Mouse (Mus musculus) heart, postnatal 0 days (tissue): ENCODE measurements around the gene Ms4a14. TPM values are rescaled to one million over a fixed set of nuclear protein-coding genes. Genes with fewer than 3 reads are reported as not detected.
A peak's percentile ranks its signal among the peaks of the same experiment; 100 is the strongest.

Experiments used
- ATAC-seq: fragments of 200-750 bp; cut with Nextera tagmentation; 2 replicates; pipeline ENCODE4 v1.8.0; 2017; ENCODE audit warnings: low read depth, moderate number of reproducible peaks, moderate library complexity; ENCODE audit not compliant: insufficient read depth
- DNase-seq: peaks from one replicate; pipeline ENCODE4 v3.0.0-alpha.2; 2016; ENCODE audit warnings: low spot score
- H3K27ac ChIP-seq: fragments of 300-500 bp; sonication (generic); 2 replicates; pipeline ENCODE4 v1.5.1; 2014; ENCODE audit warnings: low read depth, mild to moderate bottlenecking
- H3K27me3 ChIP-seq: fragments of 300-500 bp; sonication (generic); 2 replicates; pipeline ENCODE4 v1.6.1; 2014; ENCODE audit warnings: low read length, mixed read lengths; ENCODE audit not compliant: control insufficient read depth, insufficient read depth
- H3K36me3 ChIP-seq: fragments of 300-500 bp; sonication (generic); replicated peaks from 2 replicates; pipeline ENCODE4 v1.6.1; 2014; ENCODE audit warnings: low read length, mixed read lengths; ENCODE audit not compliant: control insufficient read depth, insufficient read depth
- H3K4me1 ChIP-seq: fragments of 300-500 bp; sonication (generic); 2 replicates; pipeline ENCODE4 v1.6.1; 2014; ENCODE audit warnings: antibody characterized with exemption; ENCODE audit not compliant: control insufficient read depth, insufficient read depth
- H3K4me2 ChIP-seq: fragments of 300-500 bp; sonication (generic); 2 replicates; pipeline ENCODE4 v1.6.1; 2014; ENCODE audit warnings: low read depth, mild to moderate bottlenecking, low read length, moderate library complexity
- H3K4me3 ChIP-seq: fragments of 300-500 bp; sonication (generic); 2 replicates; pipeline ENCODE4 v1.5.1; 2014; ENCODE audit warnings: low read depth, low read length
- H3K9ac ChIP-seq: fragments of 300-500 bp; sonication (generic); replicated peaks from 2 replicates; pipeline ENCODE4 v1.6.1; 2014; ENCODE audit warnings: low read depth, low read length, mixed read lengths
- H3K9me3 ChIP-seq: fragments of 300-500 bp; sonication (generic); replicated peaks from 2 replicates; pipeline ENCODE4 v1.6.1; 2016; ENCODE audit warnings: low read length; ENCODE audit not compliant: control insufficient read depth
- CTCF ChIP-seq: IDR thresholded peaks from 2 replicates; pipeline ENCODE4 v1.5.1; 2016; ENCODE audit warnings: antibody characterized with exemption, control low read depth, low read depth
- EP300 ChIP-seq: IDR thresholded peaks from 2 replicates; pipeline ENCODE4 v1.6.1; 2016; ENCODE audit warnings: antibody characterized with exemption, low read depth
- WGBS: fragments of 180-500 bp; shearing (Covaris S2); extraction: QIAGEN DNeasy Blood & Tissue Kit; methylation state at CpG from one replicate; pipeline ENCODE4 v1.1.7; 2014; 5-methylcytosine and 5-hydroxymethylcytosine counted together
- polyA plus RNA-seq: library from polyadenylated mRNA; unstranded; fragments of >200 nt; fragmentation: Nextera tagmentation; extraction: Ambion mirVana; gene quantifications from 2 replicates; pipeline ENCODE4 v1.2.1, GENCODE M21; 2015
- total RNA-seq: library from RNA; depleted of rRNA; stranded (reverse); fragments of >200 nt; gene quantifications from 2 replicates; pipeline ENCODE4 v1.2.3, GENCODE M21; 2014; ENCODE audit warnings: low replicate concordance; rRNA removed

The Ms4a14 gene
- total RNA-seq, result not detected in 2 replicates
- polyA plus RNA-seq, result 0.03 and 0.04 TPM in 2 replicates

- H3K9me3 ChIP-seq, result 0 out of 2 replicates have a peak, but pooled peaks cover 4% of the 10 kb centered on the region
- DNase-seq, result no peak
- no peak within 1 kb of the TSS for H3K9ac ChIP-seq
- 54% methylated on average over 1 of the region's 1 CpGs for WGBS
- no peak within 1 kb of the TSS for H3K4me2 ChIP-seq
- no peak for TF ChIP-seq CTCF
- TF ChIP-seq EP300, result no peak
- H3K4me3 ChIP-seq, result no peak within 1 kb of the TSS
- no peak within 1 kb of the TSS for H3K27ac ChIP-seq
- H3K27me3 ChIP-seq, result no peaks in the 10 kb centered on the region
- ATAC-seq, result no peak
- no peaks in the 10 kb centered on the region for H3K36me3 ChIP-seq
- H3K4me1 ChIP-seq, result no peaks in the 10 kb centered on the region
These were observed at the start of gene Ms4a14 for GRCm38 (mm10) chr19:11314354-11314753. Ms4a14 (minus strand) TSS chr19:11314454.

DNA sequence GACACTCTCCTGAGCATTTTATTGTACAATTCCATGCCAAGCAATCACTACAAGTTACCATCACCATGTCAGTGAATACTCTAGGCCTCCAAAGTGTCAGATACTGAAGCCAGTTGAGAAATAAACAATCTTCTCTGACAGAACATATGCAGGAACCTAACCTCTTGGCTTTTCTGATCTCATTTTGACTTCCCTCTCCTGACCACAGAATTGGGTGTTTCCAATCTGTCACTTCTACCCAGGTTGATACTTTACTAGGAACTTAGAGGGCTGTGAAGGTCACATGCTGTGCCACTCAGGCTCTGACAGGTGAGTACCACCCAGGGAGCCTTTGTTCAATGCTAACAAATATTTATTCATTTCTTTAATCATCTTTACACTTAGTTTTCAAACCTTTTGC, 47.7 kb upstream of the Ms4a14 start:
- no peaks in the 10 kb centered on the region for H3K4me1 ChIP-seq
- no peak overlapping the region for H3K4me2 ChIP-seq
- no peaks in the 10 kb centered on the region for H3K27me3 ChIP-seq
- no peak for DNase-seq
- no peak for ATAC-seq
- no peak overlapping the region for H3K27ac ChIP-seq
- no peaks in the 10 kb centered on the region for H3K36me3 ChIP-seq
- no peaks in the 10 kb centered on the region for H3K9me3 ChIP-seq
- TF ChIP-seq EP300, result no peak
- H3K9ac ChIP-seq, result no peak overlapping the region
- H3K4me3 ChIP-seq, result no peak overlapping the region

GRCm38 (mm10) chr19:11360106-11360505, 45.9 kb upstream of the Ms4a14 start:
- no peak overlapping the region for H3K9ac ChIP-seq
- no peak overlapping the region for H3K27ac ChIP-seq
- H3K4me2 ChIP-seq, result no peak overlapping the region
- ATAC-seq (no peak), DNase-seq (no peak)
- H3K27me3 ChIP-seq, result no peaks in the 10 kb centered on the region
- H3K9me3 ChIP-seq, result no peaks in the 10 kb centered on the region
- TF ChIP-seq CTCF (peak; percentile 24), EP300 (no peak)
- H3K4me1 ChIP-seq, result no peaks in the 10 kb centered on the region
- H3K36me3 ChIP-seq, result no peaks in the 10 kb centered on the region
- H3K4me3 ChIP-seq, result no peak overlapping the region
- WGBS, result 38% methylated on average over 3 of the region's 3 CpGs

DNA sequence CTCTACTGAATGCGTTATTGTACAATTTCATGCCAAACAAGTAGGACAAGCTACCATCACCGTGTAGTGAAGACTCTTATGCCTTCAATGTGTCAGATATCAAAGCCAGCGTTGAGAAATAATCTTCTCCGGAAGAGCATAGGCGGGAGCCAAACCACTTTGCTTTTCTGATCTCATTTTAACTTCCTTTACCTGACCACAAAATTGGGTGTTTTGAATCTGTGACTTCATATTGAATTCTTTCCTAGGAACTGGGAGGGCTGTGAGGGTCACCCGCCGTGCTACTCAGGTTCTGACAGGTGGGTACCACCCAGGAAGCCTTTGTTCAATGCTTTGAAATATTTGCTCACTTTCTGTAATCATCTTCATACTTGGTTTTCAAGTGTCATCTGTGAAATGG, 41.5 kb upstream of the Ms4a14 start:
- Histone ChIP-seq H3K9me3 (no peaks in the 10 kb centered on the region), H3K4me1 (no peaks in the 10 kb centered on the region), H3K9ac (no peak overlapping the region), H3K27ac (no peak overlapping the region), H3K27me3 (no peaks in the 10 kb centered on the region), H3K4me2 (no peak overlapping the region), H3K36me3 (no peaks in the 10 kb centered on the region), H3K4me3 (no peak overlapping the region)
- ATAC-seq, result no peak
- DNase-seq, result no peak
- TF ChIP-seq CTCF (no peak), EP300 (no peak)
- WGBS, result 73% methylated on average over 7 of the region's 7 CpGs

- no peak overlapping the region for H3K9ac ChIP-seq
- no peaks in the 10 kb centered on the region for H3K9me3 ChIP-seq
- ATAC-seq (no peak), DNase-seq (no peak)
- no peaks in the 10 kb centered on the region for H3K27me3 ChIP-seq
- H3K27ac ChIP-seq, result no peak overlapping the region
- no peak overlapping the region for H3K4me2 ChIP-seq
- no peaks in the 10 kb centered on the region for H3K36me3 ChIP-seq
- 30% methylated on average over 3 of the region's 3 CpGs for WGBS
- H3K4me3 ChIP-seq, result no peak overlapping the region
- peak; percentile 30 for TF ChIP-seq CTCF
- TF ChIP-seq EP300, result no peak
- H3K4me1 ChIP-seq, result no peaks in the 10 kb centered on the region
These were observed 37.6 kb upstream of the Ms4a14 start for GRCm38 (mm10) chr19:11351878-11352277.

DNA sequence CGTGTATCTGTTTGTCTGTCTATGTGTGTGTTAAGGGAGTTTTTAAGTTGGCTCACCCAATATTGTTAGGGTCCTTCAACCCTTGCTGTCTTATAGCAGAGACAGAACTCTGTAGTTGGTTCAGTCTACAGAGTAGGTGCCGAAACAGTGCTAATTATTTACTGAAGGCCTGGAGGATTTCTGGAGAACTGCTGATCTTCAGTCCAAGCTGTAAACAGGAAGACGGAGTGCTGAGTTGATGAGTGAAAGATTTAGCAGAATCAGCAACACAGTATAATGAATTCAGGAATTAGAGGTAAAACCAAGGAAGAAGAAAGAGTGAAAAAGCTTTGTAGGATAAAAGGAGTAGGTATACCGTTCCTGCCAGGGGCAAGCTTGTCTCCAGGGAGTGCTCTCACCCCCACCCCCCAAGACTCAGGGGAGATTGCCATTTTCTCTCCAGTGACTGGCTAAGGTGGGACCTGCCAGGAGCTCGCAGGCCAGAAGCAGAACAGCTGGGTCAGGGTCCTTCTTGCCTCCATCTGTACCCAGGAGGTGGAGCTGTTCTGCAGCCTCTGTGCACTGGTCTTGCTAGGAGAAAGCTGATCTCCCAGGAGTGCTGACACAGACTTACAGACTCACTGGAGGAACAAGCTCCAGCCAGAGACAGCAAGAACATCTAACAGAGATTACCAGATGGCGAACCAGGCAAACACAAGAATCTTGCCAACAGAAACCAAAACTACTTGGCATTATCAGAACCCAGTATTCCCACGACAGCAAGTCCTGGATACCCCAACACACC, 35.6 kb upstream of the Ms4a14 start:
- H3K27ac ChIP-seq, result no peak overlapping the region
- no peak overlapping the region for H3K4me2 ChIP-seq
- ATAC-seq, result no peak
- H3K4me1 ChIP-seq, result no peaks in the 10 kb centered on the region
- DNase-seq, result no peak
- no peak overlapping the region for H3K9ac ChIP-seq
- no peaks in the 10 kb centered on the region for H3K36me3 ChIP-seq
- WGBS, result 49% methylated on average over 7 of the region's 7 CpGs
- TF ChIP-seq CTCF (0 out of 2 replicates have a peak, but pooled peaks have one; percentile 6), EP300 (no peak)
- H3K9me3 ChIP-seq, result no peaks in the 10 kb centered on the region
- H3K27me3 ChIP-seq, result no peaks in the 10 kb centered on the region
- H3K4me3 ChIP-seq, result no peak overlapping the region
